Mouse (Mus musculus): ENCODE measurements at regions not wholly inside any gene's neighbourhood (a gene's known extent, or its start where the extent isn't known, plus 50 kb on each side); places are given as distances from the start of the nearest gene placed in this dataset.

- no peak for DNase-seq (ENCODE audit: low read depth)
These were observed 2476.1 kb upstream of the Gm6569 start for GRCm38 (mm10) chr15:71358189-71358790.

GRCm38 (mm10) chr15:71375775-71376174 is 2458.6 kb upstream of the Gm6569 start:
- DNase-seq (ENCODE audit: low read depth) = no peak

All from c-Kit-positive CD71-positive TER-119-negative erythroid progenitor cells, embryonic 14.5 days (primary cell).